Mouse (Mus musculus) midbrain, embryonic 12.5 days (tissue): ENCODE results near the gene Ighmbp2. TPM values are rescaled to one million over a fixed set of nuclear protein-coding genes. Genes with fewer than 3 reads are reported as not detected.
"Not testable (repeated sequence)": the region's sequence is repeated elsewhere in the genome, so short reads cannot be mapped to it uniquely, and the experiment has no call there.

Experiments used
- ATAC-seq: fragments of 200-750 bp; cut with Nextera tagmentation; 2 replicates; pipeline ENCODE4 v1.8.0; 2017; ENCODE audit warnings: low read depth, moderate TSS enrichment, moderate library complexity; ENCODE audit not compliant: low FRiP score
- H3K27ac ChIP-seq: fragments of 300-500 bp; sonication (generic); replicated peaks from 2 replicates; pipeline ENCODE4 v1.5.1; 2016; ENCODE audit warnings: mild to moderate bottlenecking
- H3K27me3 ChIP-seq: fragments of 300-500 bp; sonication (generic); 2 replicates; pipeline ENCODE4 v1.6.1; 2016; ENCODE audit warnings: mild to moderate bottlenecking
- H3K36me3 ChIP-seq: fragments of 300-500 bp; sonication (generic); 2 replicates; pipeline ENCODE4 v1.6.1; 2016
- H3K4me1 ChIP-seq: fragments of 300-500 bp; sonication (generic); 2 replicates; pipeline ENCODE4 v1.6.1; 2016
- H3K4me2 ChIP-seq: fragments of 300-500 bp; sonication (generic); replicated peaks from 2 replicates; pipeline ENCODE4 v1.6.1; 2016; ENCODE audit warnings: mild to moderate bottlenecking, moderate library complexity
- H3K4me3 ChIP-seq: fragments of 300-500 bp; sonication (generic); 2 replicates; pipeline ENCODE4 v1.5.1; 2016; ENCODE audit warnings: mild to moderate bottlenecking
- H3K9ac ChIP-seq: fragments of 300-500 bp; sonication (generic); replicated peaks from 2 replicates; pipeline ENCODE4 v1.6.1; 2016; ENCODE audit warnings: mild to moderate bottlenecking, moderate library complexity
- H3K9me3 ChIP-seq: fragments of 300-500 bp; sonication (generic); 2 replicates; pipeline ENCODE4 v1.6.1; 2016; ENCODE audit warnings: mild to moderate bottlenecking
- WGBS: fragments of 180-500 bp; shearing (Covaris S2); methylation state at CpG from one replicate; pipeline ENCODE4 v1.1.7; 2016; 5-methylcytosine and 5-hydroxymethylcytosine counted together
- microRNA-seq: library from miRNA; unstranded; fragments of <30 nt; microRNA quantifications from one replicate; pipeline ENCODE4, GENCODE M21; 2017
- polyA plus RNA-seq: library from polyadenylated mRNA; unstranded; fragments of >200 nt; fragmentation: Nextera tagmentation; extraction: Ambion mirVana; gene quantifications from 2 replicates; pipeline ENCODE4 v1.2.1, GENCODE M21; 2016

Gene Ighmbp2
- polyA plus RNA-seq, 1 experiment from 2014 or later = 13.0 TPM

- no peaks in the 10 kb centered on the region for H3K9me3 ChIP-seq
- no peaks in the 10 kb centered on the region for H3K27me3 ChIP-seq
- WGBS = 97% methylated on average over 3 of the region's 3 CpGs
- no peak overlapping the region for H3K9ac ChIP-seq
- no peak overlapping the region for H3K4me3 ChIP-seq
- peaks cover 58% of the 10 kb centered on the region for H3K36me3 ChIP-seq
- ATAC-seq = no peak
- H3K4me1 ChIP-seq = no peaks in the 10 kb centered on the region
- H3K27ac ChIP-seq = no peak overlapping the region
- no peak overlapping the region for H3K4me2 ChIP-seq
Measured at GRCm38 (mm10) chr19:3260591-3260990, 22.2 kb downstream of the Ighmbp2 start.

- Histone ChIP-seq H3K4me1 (no peaks in the 10 kb centered on the region), H3K27me3 (no peaks in the 10 kb centered on the region), H3K27ac (no peak overlapping the region), H3K9ac (no peak overlapping the region), H3K4me3 (no peak overlapping the region), H3K9me3 (no peaks in the 10 kb centered on the region), H3K36me3 (peaks cover 52% of the 10 kb centered on the region), H3K4me2 (no peak overlapping the region)
- WGBS = 93% methylated on average over 8 of the region's 8 CpGs
- ATAC-seq = no peak
Measured at GRCm38 (mm10) chr19:3260016-3260415, 22.8 kb downstream of the Ighmbp2 start.

GRCm38 (mm10) chr19:3225261-3225660 is 57.6 kb downstream of the Ighmbp2 start:
- H3K9ac ChIP-seq, H3K27me3 ChIP-seq, H3K36me3 ChIP-seq, H3K4me1 ChIP-seq, H3K27ac ChIP-seq, ATAC-seq, H3K9me3 ChIP-seq, H3K4me2 ChIP-seq, H3K4me3 ChIP-seq: not testable (repeated sequence)
- 86% methylated on average over 4 of the region's 6 CpGs for whole genome bisulfite sequencing

- H3K36me3 ChIP-seq, H3K4me2 ChIP-seq, H3K27me3 ChIP-seq, H3K27ac ChIP-seq, ATAC-seq, H3K9me3 ChIP-seq, H3K9ac ChIP-seq, H3K4me1 ChIP-seq, H3K4me3 ChIP-seq: not testable (repeated sequence)
- WGBS = 63% methylated on average over 1 of the region's 1 CpGs
Measured at GRCm38 (mm10) chr19:3214937-3215336, 67.9 kb downstream of the Ighmbp2 start.

Small RNA genes within 50 kb of the gene (microRNA-seq; reads per million reads assigned to microRNA genes)
- not detected for gene Mir6984

Other genes starting within 250 kb of the Ighmbp2 start
- 113 and 117 TPM in 2 replicates for gene Mrpl21, start 116 bp downstream of the Ighmbp2 start, polyA plus RNA-seq
- 13.0 and 13.3 TPM in 2 replicates for gene Cpt1a, start 39.3 kb upstream of the Ighmbp2 start, polyA plus RNA-seq
- gene Tesmin, start 105.8 kb upstream of the Ighmbp2 start, polyA plus RNA-seq = 0.18 and 0.26 TPM in 2 replicates
- 1.4 and 1.6 TPM in 2 replicates for gene Gal, start 131.5 kb upstream of the Ighmbp2 start, polyA plus RNA-seq